Mouse (Mus musculus): ENCODE results near the gene Pfkfb3. TPM values are rescaled to one million over a fixed set of nuclear protein-coding genes. Genes with fewer than 3 reads are reported as not detected.

Pfkfb3 gene
- total and polyA plus RNA-seq, 2 experiments from 2014 or later = 15.6 to 19.6 TPM

GRCm38 (mm10) chr2:11496601-11497031 is 57.3 kb downstream of the Pfkfb3 start:
- H3K9me3 ChIP-seq (ENCODE audit: low read length) = no peaks in the 10 kb centered on the region
- H3K4me3 ChIP-seq (ENCODE audit: low read length) = no peak overlapping the region
- WGBS = 64% methylated on average over 3 of the region's 3 CpGs
- DNase-seq (ENCODE audit: low spot score) = peak; percentile 44
- H3K9ac ChIP-seq (replicated peaks; ENCODE audit: low read length) = no peak overlapping the region
- H3K4me2 ChIP-seq (ENCODE audit: low read depth, low read length) = 0 out of 2 replicates have a peak overlapping the region, but pooled peaks have one; percentile 21
- TF ChIP-seq CTCF (IDR thresholded peaks at IDR 0.05; ENCODE audit: low read depth) = no peak
- no peaks in the 10 kb centered on the region for H3K27me3 ChIP-seq (ENCODE audit: insufficient read depth, low read length)
- H3K36me3 ChIP-seq (ENCODE audit: insufficient read depth, low read length) = peaks cover 9% of the 10 kb centered on the region; the same call in 1 of the 2 replicates
- H3K4me1 ChIP-seq (ENCODE audit: insufficient read depth, low read length) = peaks cover 43% of the 10 kb centered on the region
- no peak overlapping the region for H3K27ac ChIP-seq
- no peak for ATAC-seq

GRCm38 (mm10) chr2:11494841-11495255 is 59.0 kb downstream of the Pfkfb3 start:
- peak overlapping the region; percentile 28; the same call in 1 of the 2 replicates for H3K9ac ChIP-seq (replicated peaks; ENCODE audit: low read length)
- peaks cover 23% of the 10 kb centered on the region; the same call in 1 of the 2 replicates for H3K36me3 ChIP-seq (ENCODE audit: insufficient read depth, low read length)
- H3K4me3 ChIP-seq (ENCODE audit: low read length) = no peak overlapping the region
- peaks cover 43% of the 10 kb centered on the region for H3K4me1 ChIP-seq (ENCODE audit: insufficient read depth, low read length)
- H3K27ac ChIP-seq = peak overlapping the region; percentile 49
- no peaks in the 10 kb centered on the region for H3K27me3 ChIP-seq (ENCODE audit: insufficient read depth, low read length)
- 19% methylated on average over 7 of the region's 7 CpGs for WGBS
- peak overlapping the region; percentile 18; the same call in 1 of the 2 replicates for H3K4me2 ChIP-seq (ENCODE audit: low read depth, low read length)
- no peak for TF ChIP-seq CTCF (IDR thresholded peaks at IDR 0.05; ENCODE audit: low read depth)
- no peaks in the 10 kb centered on the region for H3K9me3 ChIP-seq (ENCODE audit: low read length)
- peak; percentile 87 for DNase-seq (ENCODE audit: low spot score)
- ATAC-seq = peak; percentile 80

GRCm38 (mm10) chr2:11492855-11493254 is 61.0 kb downstream of the Pfkfb3 start:
- Histone ChIP-seq H3K4me3 (ENCODE audit: low read length) (no peak overlapping the region), H3K9me3 (ENCODE audit: low read length) (no peaks in the 10 kb centered on the region), H3K27me3 (ENCODE audit: insufficient read depth, low read length) (no peaks in the 10 kb centered on the region), H3K27ac (no peak overlapping the region), H3K9ac (replicated peaks; ENCODE audit: low read length) (no peak overlapping the region), H3K36me3 (ENCODE audit: insufficient read depth, low read length) (peaks cover 35% of the 10 kb centered on the region), H3K4me1 (ENCODE audit: insufficient read depth, low read length) (peaks cover 29% of the 10 kb centered on the region), H3K4me2 (ENCODE audit: low read depth, low read length) (no peak overlapping the region)
- no peak for ATAC-seq
- no peak for DNase-seq (ENCODE audit: low spot score)
- TF ChIP-seq CTCF (IDR thresholded peaks at IDR 0.05; ENCODE audit: low read depth) = no peak
- WGBS = 91% methylated on average over 5 of the region's 5 CpGs

- H3K4me2 ChIP-seq (ENCODE audit: low read depth, low read length) = no peak overlapping the region
- DNase-seq (ENCODE audit: low spot score) (peak; percentile 43), ATAC-seq (peak; percentile 56; the same call in 1 of the 2 replicates)
- H3K4me1 ChIP-seq (ENCODE audit: insufficient read depth, low read length) = peaks cover 17% of the 10 kb centered on the region
- H3K4me3 ChIP-seq (ENCODE audit: low read length) = no peak overlapping the region
- H3K27me3 ChIP-seq (ENCODE audit: insufficient read depth, low read length) = no peaks in the 10 kb centered on the region
- H3K27ac ChIP-seq = no peak overlapping the region
- H3K9me3 ChIP-seq (ENCODE audit: low read length) = no peaks in the 10 kb centered on the region
- 39% methylated on average over 3 of the region's 3 CpGs for WGBS
- TF ChIP-seq CTCF (IDR thresholded peaks at IDR 0.05; ENCODE audit: low read depth) = no peak
- no peak overlapping the region for H3K9ac ChIP-seq (replicated peaks; ENCODE audit: low read length)
- peaks cover 35% of the 10 kb centered on the region for H3K36me3 ChIP-seq (ENCODE audit: insufficient read depth, low read length)
Measured at GRCm38 (mm10) chr2:11491471-11491870, 62.4 kb downstream of the Pfkfb3 start.

- no peaks in the 10 kb centered on the region for H3K27me3 ChIP-seq (ENCODE audit: insufficient read depth, low read length)
- H3K27ac ChIP-seq = no peak overlapping the region
- no peak overlapping the region for H3K4me2 ChIP-seq (ENCODE audit: low read depth, low read length)
- H3K9ac ChIP-seq (replicated peaks; ENCODE audit: low read length) = no peak overlapping the region
- TF ChIP-seq CTCF (IDR thresholded peaks at IDR 0.05; ENCODE audit: low read depth) = no peak
- H3K9me3 ChIP-seq (ENCODE audit: low read length) = no peaks in the 10 kb centered on the region
- WGBS = 93% methylated on average over 4 of the region's 4 CpGs
- DNase-seq (ENCODE audit: low spot score) = no peak
- no peak for ATAC-seq
- peaks cover 13% of the 10 kb centered on the region for H3K4me1 ChIP-seq (ENCODE audit: insufficient read depth, low read length)
- no peak overlapping the region for H3K4me3 ChIP-seq (ENCODE audit: low read length)
- H3K36me3 ChIP-seq (ENCODE audit: insufficient read depth, low read length) = peaks cover 41% of the 10 kb centered on the region
Measured at GRCm38 (mm10) chr2:11490554-11490953, 63.3 kb downstream of the Pfkfb3 start.

GRCm38 (mm10) chr2:11483226-11483625 is 70.7 kb downstream of the Pfkfb3 start:
- no peaks in the 10 kb centered on the region for H3K4me1 ChIP-seq (ENCODE audit: insufficient read depth, low read length)
- no peak overlapping the region for H3K27ac ChIP-seq
- no peaks in the 10 kb centered on the region for H3K9me3 ChIP-seq (ENCODE audit: low read length)
- peaks cover 69% of the 10 kb centered on the region for H3K36me3 ChIP-seq (ENCODE audit: insufficient read depth, low read length)
- H3K4me3 ChIP-seq (ENCODE audit: low read length) = no peak overlapping the region
- no peak for TF ChIP-seq CTCF (IDR thresholded peaks at IDR 0.05; ENCODE audit: low read depth)
- no peak overlapping the region for H3K4me2 ChIP-seq (ENCODE audit: low read depth, low read length)
- no peaks in the 10 kb centered on the region for H3K27me3 ChIP-seq (ENCODE audit: insufficient read depth, low read length)
- no peak for DNase-seq (ENCODE audit: low spot score)
- no peak overlapping the region for H3K9ac ChIP-seq (replicated peaks; ENCODE audit: low read length)
- no peak for ATAC-seq
- 77% methylated on average over 4 of the region's 4 CpGs for WGBS

- whole genome bisulfite sequencing = 91% methylated on average over 7 of the region's 7 CpGs
- Histone ChIP-seq H3K36me3 (ENCODE audit: insufficient read depth, low read length) (peaks cover 74% of the 10 kb centered on the region), H3K27ac (no peak overlapping the region), H3K4me3 (ENCODE audit: low read length) (no peak overlapping the region), H3K4me2 (ENCODE audit: low read depth, low read length) (no peak overlapping the region), H3K9me3 (ENCODE audit: low read length) (no peaks in the 10 kb centered on the region), H3K27me3 (ENCODE audit: insufficient read depth, low read length) (no peaks in the 10 kb centered on the region), H3K4me1 (ENCODE audit: insufficient read depth, low read length) (no peaks in the 10 kb centered on the region), H3K9ac (replicated peaks; ENCODE audit: low read length) (no peak overlapping the region)
- ATAC-seq (no peak), DNase-seq (ENCODE audit: low spot score) (no peak)
- TF ChIP-seq CTCF (IDR thresholded peaks at IDR 0.05; ENCODE audit: low read depth) = no peak
Measured at GRCm38 (mm10) chr2:11482364-11482763, 71.5 kb downstream of the Pfkfb3 start.

Data from hindbrain, postnatal 0 days (tissue).